Mouse (Mus musculus): ENCODE data around the gene Zfp628. TPM values are rescaled to one million over a fixed set of nuclear protein-coding genes. Genes with fewer than 3 reads are reported as not detected.

Zfp628 gene
- 26.2 and 34.2 TPM in 2 replicates for polyA plus RNA-seq (2012; rRNA removed; ENCODE audit: low replicate concordance)

DNA sequence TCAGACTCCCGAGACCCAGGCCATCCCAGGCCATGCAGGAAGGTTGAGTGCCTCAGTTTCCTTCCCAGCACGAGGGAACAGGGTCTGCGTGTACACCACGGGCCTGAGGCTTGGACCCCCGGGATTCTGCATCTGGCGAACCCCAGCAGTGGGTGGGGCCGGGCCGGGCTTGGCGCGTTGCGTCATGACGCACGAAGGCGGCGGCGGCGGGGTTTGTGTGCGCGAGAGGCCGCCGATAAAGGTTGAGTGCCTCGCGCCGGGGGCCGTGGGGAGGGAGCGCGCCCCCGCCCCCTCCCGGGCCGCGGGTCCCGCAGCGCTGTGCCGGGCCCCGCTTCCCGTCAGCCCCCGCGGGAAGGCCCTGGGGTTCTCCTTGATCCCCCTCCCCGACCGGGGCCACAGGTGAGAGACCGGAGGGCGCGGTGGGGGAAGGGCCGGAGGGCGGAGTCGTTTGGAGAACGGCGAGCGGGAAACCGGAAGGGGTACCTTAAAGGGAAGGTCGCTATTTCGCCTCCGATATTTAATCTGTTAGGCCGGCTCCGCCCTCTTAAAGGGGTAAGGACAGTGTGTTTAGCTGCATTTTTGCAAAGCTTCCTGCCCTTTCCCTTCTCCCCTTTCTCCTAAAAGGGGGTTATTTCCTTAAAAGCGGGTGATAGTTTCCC lies at the start of gene Zfp628:
TSS of gene Zfp628 (plus strand) at position 211 of the 659 bp plus-strand sequence.

DNA sequence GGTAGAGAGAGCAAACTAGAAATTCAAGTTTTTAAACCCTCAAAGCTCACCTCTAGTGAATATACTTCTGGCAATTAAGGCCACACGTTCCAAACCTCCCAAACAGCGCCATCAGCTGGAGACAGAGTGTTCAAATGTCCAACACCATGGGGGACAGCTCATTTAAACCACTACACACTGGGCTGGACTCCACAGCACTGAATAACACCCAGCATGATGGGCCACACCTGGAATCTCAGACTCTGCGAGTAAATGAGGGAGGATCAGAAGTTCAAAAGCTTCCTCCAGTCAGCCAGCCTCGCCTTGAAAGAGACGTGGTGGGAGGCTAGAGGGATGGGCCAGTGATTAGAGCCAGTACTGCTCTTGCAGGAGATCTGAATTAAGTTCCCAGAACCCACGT lies 44.9 kb upstream of the Zfp628 start, which contains the start of gene Isoc2b:
TSS of gene Isoc2b (minus strand) at position 126 of the 400 bp plus-strand sequence.

DNA sequence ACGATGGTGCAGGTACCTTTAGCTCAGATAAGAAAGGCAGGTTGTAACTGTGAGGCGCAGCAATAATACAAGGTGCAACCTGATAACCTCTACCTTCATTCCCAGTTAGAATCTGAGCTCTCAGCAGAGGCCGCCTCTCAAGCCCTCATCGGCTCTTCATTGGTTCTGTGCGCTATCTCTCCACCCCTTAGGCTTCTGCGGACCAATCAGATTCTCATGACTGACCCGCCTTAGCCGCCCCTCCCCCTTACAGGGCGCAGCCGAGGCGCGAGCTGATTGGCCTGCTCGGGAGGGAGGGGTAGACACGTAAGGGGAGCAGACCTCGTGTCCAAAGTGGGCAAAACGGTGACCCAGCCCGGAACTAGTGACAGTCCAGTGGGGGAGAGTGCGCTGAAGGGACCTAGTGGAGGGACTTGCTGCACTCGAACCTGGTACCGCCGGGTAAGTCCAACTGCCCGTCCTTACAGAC lies 38.2 kb upstream of the Zfp628 start, which contains the start of gene Isoc2a:
TSS of gene Isoc2a (plus strand) at position 401 of the 469 bp plus-strand sequence.

DNA sequence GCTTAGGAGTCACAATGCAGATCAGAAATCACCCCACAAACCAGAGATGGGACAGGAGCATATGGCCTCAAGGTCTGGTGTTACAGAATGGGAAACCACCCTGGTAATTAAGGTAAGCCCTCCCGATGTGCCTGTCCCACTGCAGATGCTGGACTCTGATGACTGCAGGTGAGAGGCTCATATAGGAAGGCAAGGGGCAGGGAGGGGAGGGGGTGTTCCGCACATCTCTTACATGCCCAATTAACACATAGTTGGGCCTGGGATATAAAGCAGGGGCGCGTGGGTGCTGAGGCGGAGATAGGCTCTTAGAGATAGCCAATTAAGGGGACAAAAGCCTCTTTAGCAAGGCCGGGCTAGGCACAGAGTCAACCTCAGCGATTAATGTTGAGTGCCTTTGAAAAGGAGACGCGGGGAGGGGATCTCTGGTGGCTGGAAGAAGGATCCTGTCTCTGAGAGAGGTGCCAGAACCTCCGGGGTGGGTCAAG lies 8.5 kb upstream of the Zfp628 start, which contains the start of gene Gm36210:
TSS of gene Gm36210 (minus strand) at position 51 of the 485 bp plus-strand sequence.

DNA sequence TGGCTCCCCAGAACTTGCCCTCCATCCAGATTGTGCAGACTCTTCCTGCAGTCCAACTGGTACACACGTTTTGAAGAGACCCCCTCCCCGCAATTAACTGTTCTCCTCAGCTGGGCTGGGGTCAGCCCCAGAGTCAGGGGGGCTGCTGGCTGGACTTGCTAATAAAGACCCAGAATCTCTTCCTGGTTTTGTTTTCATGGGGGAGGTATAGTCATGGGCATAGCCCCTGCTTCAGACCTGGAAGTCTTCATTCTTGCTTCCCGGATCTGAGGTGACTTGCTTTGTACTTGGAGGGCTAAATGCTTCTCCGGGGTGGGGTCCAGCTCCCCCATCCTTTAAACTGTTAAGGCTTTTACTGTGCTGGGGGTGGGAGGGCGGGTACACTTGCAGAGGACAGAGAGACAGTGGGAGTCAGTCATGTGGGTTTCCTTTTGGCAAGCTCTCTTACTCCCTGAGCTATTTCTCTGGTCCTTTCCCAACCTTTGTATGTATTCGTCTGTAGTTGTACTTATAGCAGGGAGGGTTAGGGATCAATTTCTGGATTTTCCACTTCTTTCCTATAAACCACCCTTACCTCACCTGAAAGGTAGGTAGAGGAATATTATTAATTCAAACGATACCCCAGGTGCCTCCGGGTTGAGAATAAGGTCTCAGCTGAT lies 6.9 kb downstream of the Zfp628 start, which contains the start of gene Nat14:
TSS of gene Nat14 (plus strand) at position 205 of the 659 bp plus-strand sequence.

DNA sequence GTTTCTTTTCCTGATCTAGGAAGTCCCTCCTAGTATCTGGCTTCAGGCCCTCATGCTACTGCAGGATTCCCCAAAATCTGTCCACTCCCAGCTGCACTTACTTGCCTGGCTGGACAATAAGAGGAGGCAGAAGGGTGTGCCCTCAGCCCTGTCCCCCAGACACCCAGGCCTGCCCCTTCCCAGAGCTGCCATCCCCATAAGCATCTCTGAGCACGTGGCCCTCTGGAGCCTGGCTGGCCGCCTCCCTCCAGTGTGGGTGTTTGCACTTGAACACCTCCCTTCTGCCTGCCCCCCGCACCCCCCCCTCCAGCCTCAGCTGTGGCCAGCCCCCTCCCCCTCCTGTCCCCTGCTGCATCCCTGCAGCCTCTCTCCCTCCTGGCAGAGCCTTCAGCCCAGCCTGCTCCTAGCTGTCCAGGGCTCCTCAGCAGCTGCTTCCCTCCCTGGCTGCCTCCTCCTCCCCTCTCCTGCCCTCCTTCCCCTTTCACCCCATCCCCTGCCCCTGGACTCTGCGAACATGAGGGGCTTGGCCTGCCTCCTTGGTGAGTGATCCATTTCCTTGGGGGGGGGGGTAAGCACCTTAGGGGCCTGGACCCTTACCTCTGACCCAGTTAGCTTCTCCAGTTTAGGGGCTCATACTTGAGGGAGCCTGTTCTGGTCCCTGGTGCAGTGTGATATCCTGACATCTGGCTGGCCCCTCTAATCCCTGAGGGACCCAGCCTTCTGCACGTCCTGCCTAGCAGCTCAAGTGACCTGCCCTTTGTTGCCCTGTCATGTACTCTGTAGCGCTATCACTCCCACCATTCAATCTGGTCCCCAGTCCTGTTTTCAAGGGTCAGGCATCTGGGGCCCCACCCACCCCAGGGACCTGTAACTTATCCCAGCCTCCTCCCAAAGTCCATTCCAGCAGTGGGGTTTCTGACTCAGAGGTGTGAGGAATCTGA lies 10.7 kb downstream of the Zfp628 start, which contains the start of gene Ssc5d:
TSS of gene Ssc5d (plus strand) at position 345 of the 941 bp plus-strand sequence.

DNA sequence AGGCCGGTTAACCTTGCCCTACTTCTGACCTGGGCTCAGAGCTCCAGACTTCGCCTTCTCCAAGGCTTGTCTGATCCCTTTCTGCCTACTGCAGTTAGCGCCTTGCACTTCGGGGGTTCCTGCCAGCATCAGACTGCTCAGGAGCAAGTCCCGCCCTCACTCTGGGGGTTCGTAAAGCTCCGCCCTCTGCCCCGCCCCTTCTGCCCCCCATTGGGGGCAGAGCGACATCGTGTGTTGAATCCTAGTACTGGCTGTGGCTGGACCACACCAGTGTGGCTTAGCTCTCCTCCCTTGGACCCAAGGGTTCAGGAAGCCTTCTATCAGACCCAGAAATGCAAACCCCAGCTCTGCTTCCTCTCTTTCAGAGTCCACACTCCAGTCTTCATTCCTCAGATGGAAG lies 49.3 kb downstream of the Zfp628 start, which contains the start of gene Sbk2:
TSS of gene Sbk2 (minus strand) at position 135 of the 400 bp plus-strand sequence.

DNA sequence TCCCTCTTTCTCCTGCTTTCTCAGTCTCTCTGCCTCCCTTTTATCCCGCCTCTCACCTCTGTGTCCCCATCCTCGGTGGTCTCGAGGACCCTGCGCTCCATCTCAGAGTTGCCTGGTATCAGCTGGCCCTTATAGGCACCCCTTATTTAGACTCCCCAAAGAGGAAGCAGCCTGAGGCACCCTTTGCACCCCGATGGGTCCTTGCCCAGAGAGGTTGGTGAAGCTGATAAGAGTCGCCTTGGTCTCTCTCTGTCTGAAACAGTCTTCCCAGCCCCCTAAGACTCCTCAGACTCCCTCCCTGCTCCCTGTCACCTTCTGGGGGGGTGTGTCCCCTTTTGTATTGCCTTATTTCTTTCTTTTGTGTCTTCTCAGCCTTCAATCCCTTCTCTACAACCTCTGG lies 56.1 kb downstream of the Zfp628 start, which contains the start of gene Sbk3:
TSS of gene Sbk3 (minus strand) at position 101 of the 400 bp plus-strand sequence.

Other genes with a start within 250 kb of the Zfp628 start
- gene Hspbp1, start 230.1 kb upstream of the Zfp628 start, polyA plus RNA-seq (2012; rRNA removed; ENCODE audit: low replicate concordance): 31.7 and 34.2 TPM in 2 replicates
- gene Brsk1, start 224.6 kb upstream of the Zfp628 start, polyA plus RNA-seq (2012; rRNA removed; ENCODE audit: low replicate concordance): 2.1 and 3.8 TPM in 2 replicates
- gene Tmem150b, start 190.0 kb upstream of the Zfp628 start, polyA plus RNA-seq (2012; rRNA removed; ENCODE audit: low replicate concordance): 44.7 and 105 TPM in 2 replicates
- gene Kmt5c, start 175.1 kb upstream of the Zfp628 start, polyA plus RNA-seq (2012; rRNA removed; ENCODE audit: low replicate concordance): 208 and 341 TPM in 2 replicates
- 8.1 and 47.7 TPM in 2 replicates for gene Cox6b2, start 162.1 kb upstream of the Zfp628 start, polyA plus RNA-seq (2012; rRNA removed; ENCODE audit: low replicate concordance)
- gene Fam71e2, start 143.9 kb upstream of the Zfp628 start, polyA plus RNA-seq (2012; rRNA removed; ENCODE audit: low replicate concordance): not detected in 2 replicates
- 0.21 and 0.53 TPM in 2 replicates for gene Il11, start 132.4 kb upstream of the Zfp628 start, polyA plus RNA-seq (2012; rRNA removed; ENCODE audit: low replicate concordance)
- gene Tmem190, start 132.3 kb upstream of the Zfp628 start, polyA plus RNA-seq (2012; rRNA removed; ENCODE audit: low replicate concordance): not detected in 2 replicates
- gene Tmem238, start 125.6 kb upstream of the Zfp628 start, polyA plus RNA-seq (2012; rRNA removed; ENCODE audit: low replicate concordance): 245 and 842 TPM in 2 replicates
- gene Rpl28, start 122.3 kb upstream of the Zfp628 start, polyA plus RNA-seq (2012; rRNA removed; ENCODE audit: low replicate concordance): 347 and 393 TPM in 2 replicates
- 184 and 256 TPM in 2 replicates for gene Ube2s, start 102.6 kb upstream of the Zfp628 start, polyA plus RNA-seq (2012; rRNA removed; ENCODE audit: low replicate concordance)
- 0.19 and 3.1 TPM in 2 replicates for gene Shisa7, start 70.5 kb upstream of the Zfp628 start, polyA plus RNA-seq (2012; rRNA removed; ENCODE audit: low replicate concordance)
- 31.8 and 33.1 TPM in 2 replicates for gene Isoc2b, start 45.0 kb upstream of the Zfp628 start, polyA plus RNA-seq (2012; rRNA removed; ENCODE audit: low replicate concordance)
- gene Isoc2a, start 38.1 kb upstream of the Zfp628 start, polyA plus RNA-seq (2012; rRNA removed; ENCODE audit: low replicate concordance): 34.1 and 38.8 TPM in 2 replicates
- gene Gm36210, start 8.7 kb upstream of the Zfp628 start, polyA plus RNA-seq (2012; rRNA removed; ENCODE audit: low replicate concordance): not detected in 2 replicates
- 8.4 and 8.7 TPM in 2 replicates for gene Nat14, start 6.8 kb downstream of the Zfp628 start, polyA plus RNA-seq (2012; rRNA removed; ENCODE audit: low replicate concordance)
- 2.7 and 4.6 TPM in 2 replicates for gene Ssc5d, start 10.6 kb downstream of the Zfp628 start, polyA plus RNA-seq (2012; rRNA removed; ENCODE audit: low replicate concordance)
- not detected in 2 replicates for gene Sbk2, start 49.2 kb downstream of the Zfp628 start, polyA plus RNA-seq (2012; rRNA removed; ENCODE audit: low replicate concordance)
- 0.02 TPM in 1 of 2 replicates, not detected in the other for gene Sbk3, start 56.0 kb downstream of the Zfp628 start, polyA plus RNA-seq (2012; rRNA removed; ENCODE audit: low replicate concordance)
- gene Zfp579, start 80.9 kb downstream of the Zfp628 start, polyA plus RNA-seq (2012; rRNA removed; ENCODE audit: low replicate concordance): 39.0 and 47.9 TPM in 2 replicates
- gene Zfp524, start 99.2 kb downstream of the Zfp628 start, polyA plus RNA-seq (2012; rRNA removed; ENCODE audit: low replicate concordance): 46.4 and 57.1 TPM in 2 replicates
- 24.9 and 25.9 TPM in 2 replicates for gene Fiz1, start 99.5 kb downstream of the Zfp628 start, polyA plus RNA-seq (2012; rRNA removed; ENCODE audit: low replicate concordance)
- gene Gm44973, start 100.3 kb downstream of the Zfp628 start, polyA plus RNA-seq (2012; rRNA removed; ENCODE audit: low replicate concordance): not detected in 2 replicates
- 29.9 and 32.6 TPM in 2 replicates for gene Zfp865, start 105.2 kb downstream of the Zfp628 start, polyA plus RNA-seq (2012; rRNA removed; ENCODE audit: low replicate concordance)
- gene Ccdc106, start 105.3 kb downstream of the Zfp628 start, polyA plus RNA-seq (2012; rRNA removed; ENCODE audit: low replicate concordance): 1.6 and 2.3 TPM in 2 replicates
- not detected in 2 replicates for gene 4632433K11Rik, start 118.9 kb downstream of the Zfp628 start, polyA plus RNA-seq (2012; rRNA removed; ENCODE audit: low replicate concordance)
- gene Zfp784, start 123.2 kb downstream of the Zfp628 start, polyA plus RNA-seq (2012; rRNA removed; ENCODE audit: low replicate concordance): 6.7 and 8.4 TPM in 2 replicates
- gene Zfp580, start 136.3 kb downstream of the Zfp628 start, polyA plus RNA-seq (2012; rRNA removed; ENCODE audit: low replicate concordance): 18.1 and 22.7 TPM in 2 replicates
- 108 and 110 TPM in 2 replicates for gene U2af2, start 146.9 kb downstream of the Zfp628 start, polyA plus RNA-seq (2012; rRNA removed; ENCODE audit: low replicate concordance)
- gene Epn1, start 165.0 kb downstream of the Zfp628 start, polyA plus RNA-seq (2012; rRNA removed; ENCODE audit: low replicate concordance): 442 and 660 TPM in 2 replicates
- not detected in 2 replicates for gene Rfpl4, start 201.7 kb downstream of the Zfp628 start, polyA plus RNA-seq (2012; rRNA removed; ENCODE audit: low replicate concordance)
- 0.21 and 0.47 TPM in 2 replicates for gene Rasl2-9, start 210.7 kb downstream of the Zfp628 start, polyA plus RNA-seq (2012; rRNA removed; ENCODE audit: low replicate concordance)
- gene Vmn1r55, start 234.5 kb downstream of the Zfp628 start, polyA plus RNA-seq (2012; rRNA removed; ENCODE audit: low replicate concordance): not detected in 2 replicates